Mouse (Mus musculus) CD8-positive naive resting alpha-beta T cell, adult 57 days (primary cell): ENCODE data around the gene Gm20854. TPM values are rescaled to one million over a fixed set of nuclear protein-coding genes. Genes with fewer than 3 reads are reported as not detected.

Experiments
- total RNA-seq: library from RNA; stranded (reverse); gene quantifications from one replicate; pipeline ENCODE4 v1.2.4, GENCODE M21; 2023

Gene Gm20854
- total RNA-seq: not detected

GRCm38 (mm10) chrY:85530808-85531207 is at the start of gene Gm20854:
Gene Gm20854, minus strand, starts transcription at chrY:85530908.

